Mouse (Mus musculus) lung, embryonic 15.5 days (tissue): ENCODE results near the gene Mrpl34. TPM values are rescaled to one million over a fixed set of nuclear protein-coding genes. Genes with fewer than 3 reads are reported as not detected.
"Not testable (repeated sequence)": the region's sequence is repeated elsewhere in the genome, so short reads cannot be mapped to it uniquely, and the experiment has no call there.

Source experiments
- ATAC-seq: fragments of 200-750 bp; cut with Nextera tagmentation; 2 replicates; pipeline ENCODE4 v1.8.0; 2017; ENCODE audit warnings: moderate number of reproducible peaks, borderline replicate concordance; ENCODE audit not compliant: low FRiP score, low TSS enrichment; ENCODE audit errors: extremely low read depth
- H3K27ac ChIP-seq: fragments of 300-500 bp; sonication (generic); 2 replicates; pipeline ENCODE4 v1.5.1; 2015; ENCODE audit warnings: moderate library complexity, mild to moderate bottlenecking, inconsistent platforms
- H3K27me3 ChIP-seq: fragments of 300-500 bp; sonication (generic); 2 replicates; pipeline ENCODE4 v1.6.1; 2015; ENCODE audit warnings: inconsistent platforms
- H3K36me3 ChIP-seq: fragments of 300-500 bp; sonication (generic); 2 replicates; pipeline ENCODE4 v1.6.1; 2015; ENCODE audit warnings: inconsistent platforms
- H3K4me1 ChIP-seq: fragments of 300-500 bp; sonication (generic); 2 replicates; pipeline ENCODE4 v1.6.1; 2015; ENCODE audit warnings: inconsistent platforms
- H3K4me2 ChIP-seq: fragments of 300-500 bp; sonication (generic); 2 replicates; pipeline ENCODE4 v1.6.1; 2015; ENCODE audit warnings: inconsistent platforms, mild to moderate bottlenecking, moderate library complexity
- H3K4me3 ChIP-seq: fragments of 300-500 bp; sonication (generic); 2 replicates; pipeline ENCODE4 v1.5.1; 2015; ENCODE audit warnings: mild to moderate bottlenecking, inconsistent platforms
- H3K9ac ChIP-seq: fragments of 300-500 bp; sonication (generic); 2 replicates; pipeline ENCODE4 v1.6.1; 2015; ENCODE audit warnings: inconsistent platforms
- H3K9me3 ChIP-seq: fragments of 300-500 bp; sonication (generic); 2 replicates; pipeline ENCODE4 v1.6.1; 2016; ENCODE audit warnings: inconsistent platforms
- WGBS: fragments of 180-500 bp; shearing (Covaris S2); methylation state at CpG from one replicate; pipeline ENCODE4 v1.1.7; 2015; 5-methylcytosine and 5-hydroxymethylcytosine counted together
- polyA plus RNA-seq: library from polyadenylated mRNA; unstranded; fragments of >200 nt; fragmentation: Nextera tagmentation; extraction: Ambion mirVana; gene quantifications from 2 replicates; pipeline ENCODE4 v1.2.1, GENCODE M21; 2015

Mrpl34 gene
- polyA plus RNA-seq: 130 and 147 TPM in 2 replicates

- peak within 1 kb of the TSS; percentile 74 for H3K9ac ChIP-seq
- peak within 1 kb of the TSS; percentile 87 for H3K4me3 ChIP-seq
- peak within 1 kb of the TSS; percentile 96 for H3K27ac ChIP-seq
- H3K4me2 ChIP-seq: peak within 1 kb of the TSS; percentile 93
- H3K9me3 ChIP-seq: no peaks in the 10 kb centered on the region
- no peaks in the 10 kb centered on the region for H3K27me3 ChIP-seq
- peak; percentile 78 for ATAC-seq
- H3K4me1 ChIP-seq: peaks cover 33% of the 10 kb centered on the region
- H3K36me3 ChIP-seq: peaks cover 14% of the 10 kb centered on the region
- under 1% methylated on average over 59 of the region's 59 CpGs for WGBS
Observed at GRCm38 (mm10) chr8:71464513-71465500, at the start of gene Mrpl34. Mrpl34 (plus strand) TSS chr8:71464959.

- Histone ChIP-seq H3K4me2 (no peak overlapping the region), H3K4me1 (no peaks in the 10 kb centered on the region), H3K9ac (no peak overlapping the region), H3K9me3 (no peaks in the 10 kb centered on the region), H3K4me3 (no peak overlapping the region), H3K27me3 (no peaks in the 10 kb centered on the region), H3K36me3 (no peaks in the 10 kb centered on the region), H3K27ac (no peak overlapping the region)
- no peak for ATAC-seq
Observed at GRCm38 (mm10) chr8:71422121-71422520, 42.6 kb upstream of the Mrpl34 start.

GRCm38 (mm10) chr8:71432935-71433334 is 31.8 kb upstream of the Mrpl34 start:
- H3K36me3 ChIP-seq, H3K9ac ChIP-seq, H3K9me3 ChIP-seq, H3K27me3 ChIP-seq, H3K4me2 ChIP-seq, H3K4me1 ChIP-seq, ATAC-seq, H3K4me3 ChIP-seq, H3K27ac ChIP-seq: not testable (repeated sequence)
- 69% methylated on average over 1 of the region's 1 CpGs for WGBS

- Histone ChIP-seq H3K27ac (no peak overlapping the region), H3K27me3 (peaks cover 3% of the 10 kb centered on the region; the same call in 1 of the 2 replicates), H3K4me2 (no peak overlapping the region), H3K4me3 (no peak overlapping the region), H3K9ac (no peak overlapping the region), H3K36me3 (no peaks in the 10 kb centered on the region), H3K9me3 (peaks cover 3% of the 10 kb centered on the region; the same call in 1 of the 2 replicates), H3K4me1 (no peaks in the 10 kb centered on the region)
- 35% methylated on average over 3 of the region's 3 CpGs for WGBS
- ATAC-seq: no peak
Observed at GRCm38 (mm10) chr8:71437041-71437440, 27.7 kb upstream of the Mrpl34 start.

GRCm38 (mm10) chr8:71441404-71441803 is 23.4 kb upstream of the Mrpl34 start:
- no peaks in the 10 kb centered on the region for H3K36me3 ChIP-seq
- no peak for ATAC-seq
- H3K4me3 ChIP-seq: no peak overlapping the region
- H3K9me3 ChIP-seq: no peaks in the 10 kb centered on the region
- H3K27ac ChIP-seq: no peak overlapping the region
- no peaks in the 10 kb centered on the region for H3K4me1 ChIP-seq
- H3K9ac ChIP-seq: no peak overlapping the region
- WGBS: under 1% methylated on average over 7 of the region's 7 CpGs
- no peak overlapping the region for H3K4me2 ChIP-seq
- H3K27me3 ChIP-seq: peaks cover 19% of the 10 kb centered on the region; the same call in 1 of the 2 replicates

GRCm38 (mm10) chr8:71445096-71445495 is 19.7 kb upstream of the Mrpl34 start:
- Histone ChIP-seq H3K9ac (no peak overlapping the region), H3K9me3 (no peaks in the 10 kb centered on the region), H3K27ac (no peak overlapping the region), H3K27me3 (peaks cover 19% of the 10 kb centered on the region; the same call in 1 of the 2 replicates), H3K4me3 (no peak overlapping the region), H3K4me1 (no peaks in the 10 kb centered on the region), H3K36me3 (no peaks in the 10 kb centered on the region), H3K4me2 (no peak overlapping the region)
- no peak for ATAC-seq
- WGBS: 71% methylated on average over 7 of the region's 7 CpGs

- H3K9ac ChIP-seq: no peak overlapping the region
- no peak overlapping the region for H3K4me2 ChIP-seq
Observed at GRCm38 (mm10) chr8:71451337-71451736, 13.4 kb upstream of the Mrpl34 start.

GRCm38 (mm10) chr8:71451777-71452176 is 13.0 kb upstream of the Mrpl34 start:
- Histone ChIP-seq H3K9ac (no peak overlapping the region), H3K27me3 (no peaks in the 10 kb centered on the region), H3K4me3 (no peak overlapping the region), H3K9me3 (no peaks in the 10 kb centered on the region), H3K4me2 (no peak overlapping the region), H3K4me1 (no peaks in the 10 kb centered on the region), H3K36me3 (no peaks in the 10 kb centered on the region), H3K27ac (no peak overlapping the region)
- ATAC-seq: no peak
- WGBS: 42% methylated on average over 11 of the region's 11 CpGs

More at GRCm38 (mm10) chr8:71451337-71451736, 13.4 kb upstream of the Mrpl34 start:
- WGBS: 60% methylated on average over 4 of the region's 4 CpGs
- no peak for ATAC-seq
- Histone ChIP-seq H3K4me3 (no peak overlapping the region), H3K27me3 (no peaks in the 10 kb centered on the region), H3K9me3 (no peaks in the 10 kb centered on the region), H3K27ac (no peak overlapping the region), H3K36me3 (no peaks in the 10 kb centered on the region), H3K4me1 (no peaks in the 10 kb centered on the region)

GRCm38 (mm10) chr8:71452669-71453068 is 12.1 kb upstream of the Mrpl34 start:
- Histone ChIP-seq H3K9ac (no peak overlapping the region), H3K4me3 (no peak overlapping the region), H3K4me2 (no peak overlapping the region), H3K36me3 (peaks cover 1% of the 10 kb centered on the region; the same call in 1 of the 2 replicates), H3K4me1 (0 out of 2 replicates have a peak, but pooled peaks cover 3% of the 10 kb centered on the region), H3K9me3 (no peaks in the 10 kb centered on the region), H3K27ac (no peak overlapping the region), H3K27me3 (no peaks in the 10 kb centered on the region)
- WGBS: 61% methylated on average over 2 of the region's 2 CpGs
- ATAC-seq: no peak

GRCm38 (mm10) chr8:71454668-71455067 is 10.1 kb upstream of the Mrpl34 start:
- no peak overlapping the region for H3K9ac ChIP-seq
- H3K27ac ChIP-seq: no peak overlapping the region
- no peak overlapping the region for H3K4me3 ChIP-seq
- 66% methylated on average over 8 of the region's 8 CpGs for WGBS
- no peak overlapping the region for H3K4me2 ChIP-seq
- 0 out of 2 replicates have a peak, but pooled peaks cover 3% of the 10 kb centered on the region for H3K4me1 ChIP-seq
- no peaks in the 10 kb centered on the region for H3K27me3 ChIP-seq
- H3K9me3 ChIP-seq: no peaks in the 10 kb centered on the region
- ATAC-seq: no peak
- H3K36me3 ChIP-seq: peaks cover 10% of the 10 kb centered on the region

GRCm38 (mm10) chr8:71456906-71457305 is 7.9 kb upstream of the Mrpl34 start:
- Histone ChIP-seq H3K27ac (no peak overlapping the region), H3K9me3 (no peaks in the 10 kb centered on the region), H3K4me1 (peaks cover 3% of the 10 kb centered on the region; the same call in 1 of the 2 replicates), H3K4me2 (no peak overlapping the region), H3K36me3 (peaks cover 24% of the 10 kb centered on the region), H3K9ac (no peak overlapping the region), H3K4me3 (no peak overlapping the region), H3K27me3 (no peaks in the 10 kb centered on the region)
- 35% methylated on average over 22 of the region's 22 CpGs for WGBS
- ATAC-seq: no peak

- WGBS: 84% methylated on average over 20 of the region's 20 CpGs
Observed at GRCm38 (mm10) chr8:71457659-71458270, 7.0 kb upstream of the Mrpl34 start.

More at GRCm38 (mm10) chr8:71457659-71458270, 7.0 kb upstream of the Mrpl34 start:
- Histone ChIP-seq H3K9me3 (no peaks in the 10 kb centered on the region), H3K4me3 (no peak overlapping the region), H3K27me3 (no peaks in the 10 kb centered on the region), H3K9ac (no peak overlapping the region), H3K4me1 (peaks cover 11% of the 10 kb centered on the region; the same call in 1 of the 2 replicates), H3K36me3 (peaks cover 24% of the 10 kb centered on the region), H3K27ac (no peak overlapping the region), H3K4me2 (no peak overlapping the region)
- ATAC-seq: no peak
